Mouse (Mus musculus) forebrain, embryonic 16.5 days (tissue): Measurements from ENCODE around the gene Smdt1. TPM values are rescaled to one million over a fixed set of nuclear protein-coding genes. Genes with fewer than 3 reads are reported as not detected.
"Not testable (repeated sequence)": the region's sequence is repeated elsewhere in the genome, so short reads cannot be mapped to it uniquely, and the experiment has no call there.

ENCODE experiments used
- ATAC-seq: fragments of 200-750 bp; cut with Nextera tagmentation; 2 replicates; pipeline ENCODE4 v1.8.0; 2017; ENCODE audit warnings: mild to moderate bottlenecking, moderate library complexity
- H3K27ac ChIP-seq: fragments of 300-500 bp; sonication (generic); 2 replicates; pipeline ENCODE4 v1.5.1; 2014; ENCODE audit warnings: low read length, control low read depth
- H3K27me3 ChIP-seq: fragments of 300-500 bp; sonication (generic); replicated peaks from 2 replicates; pipeline ENCODE4 v1.6.1; 2014; ENCODE audit warnings: low read length; ENCODE audit not compliant: control insufficient read depth, insufficient read depth
- H3K36me3 ChIP-seq: fragments of 300-500 bp; sonication (generic); 2 replicates; pipeline ENCODE4 v1.6.1; 2014; ENCODE audit not compliant: control insufficient read depth, insufficient read depth
- H3K4me1 ChIP-seq: fragments of 300-500 bp; sonication (generic); replicated peaks from 2 replicates; pipeline ENCODE4 v1.6.1; 2014; ENCODE audit warnings: low read length; ENCODE audit not compliant: control insufficient read depth, insufficient read depth
- H3K4me2 ChIP-seq: fragments of 300-500 bp; sonication (generic); 2 replicates; pipeline ENCODE4 v1.6.1; 2014; ENCODE audit warnings: mild to moderate bottlenecking, low read length, control low read depth
- H3K4me3 ChIP-seq: fragments of 300-500 bp; sonication (generic); replicated peaks from 2 replicates; pipeline ENCODE4 v1.5.1; 2014; ENCODE audit warnings: mild to moderate bottlenecking, low read length, control low read depth
- H3K9ac ChIP-seq: fragments of 300-500 bp; sonication (generic); replicated peaks from 2 replicates; pipeline ENCODE4 v1.6.1; 2014; ENCODE audit warnings: low read depth, low read length, control low read depth
- H3K9me3 ChIP-seq: fragments of 300-500 bp; sonication (generic); 2 replicates; pipeline ENCODE4 v1.6.1; 2016; ENCODE audit warnings: low read length; ENCODE audit not compliant: control insufficient read depth
- WGBS: fragments of 180-500 bp; shearing (Covaris S2); extraction: QIAGEN DNeasy Blood & Tissue Kit; methylation state at CpG from one replicate; pipeline ENCODE4 v1.1.7; 2014; 5-methylcytosine and 5-hydroxymethylcytosine counted together
- polyA plus RNA-seq: library from polyadenylated mRNA; unstranded; fragments of >200 nt; fragmentation: Nextera tagmentation; extraction: Ambion mirVana; gene quantifications from 2 replicates; pipeline ENCODE4 v1.2.1, GENCODE M21; 2015

Gene Smdt1
- polyA plus RNA-seq, 1 experiment from 2014 or later = 282 TPM

GRCm38 (mm10) chr15:82358431-82359260 is 19.9 kb downstream of the Smdt1 start:
- no peaks in the 10 kb centered on the region for H3K9me3 ChIP-seq
- H3K9ac ChIP-seq = no peak overlapping the region
- WGBS = 66% methylated on average over 22 of the region's 22 CpGs
- no peak overlapping the region for H3K4me3 ChIP-seq
- ATAC-seq = no peak
- H3K27me3 ChIP-seq = no peaks in the 10 kb centered on the region
- peaks cover 5% of the 10 kb centered on the region for H3K4me1 ChIP-seq
- H3K27ac ChIP-seq = no peak overlapping the region
- H3K36me3 ChIP-seq = no peaks in the 10 kb centered on the region
- no peak overlapping the region for H3K4me2 ChIP-seq

- no peak overlapping the region for H3K4me3 ChIP-seq
- no peak overlapping the region for H3K27ac ChIP-seq
- H3K27me3 ChIP-seq = no peaks in the 10 kb centered on the region
- H3K36me3 ChIP-seq = no peaks in the 10 kb centered on the region
- WGBS = 78% methylated on average over 11 of the region's 11 CpGs
- no peaks in the 10 kb centered on the region for H3K4me1 ChIP-seq
- ATAC-seq = no peak
- no peak overlapping the region for H3K9ac ChIP-seq
- no peak overlapping the region for H3K4me2 ChIP-seq
- H3K9me3 ChIP-seq = no peaks in the 10 kb centered on the region
Observed at GRCm38 (mm10) chr15:82361459-82362018, 22.8 kb downstream of the Smdt1 start.

GRCm38 (mm10) chr15:82362234-82362633 is 23.5 kb downstream of the Smdt1 start:
- H3K27ac ChIP-seq = no peak overlapping the region
- H3K9me3 ChIP-seq = no peaks in the 10 kb centered on the region
- H3K9ac ChIP-seq = no peak overlapping the region
- H3K4me1 ChIP-seq = no peaks in the 10 kb centered on the region
- H3K4me2 ChIP-seq = no peak overlapping the region
- WGBS = 99% methylated on average over 3 of the region's 4 CpGs
- H3K36me3 ChIP-seq = no peaks in the 10 kb centered on the region
- no peaks in the 10 kb centered on the region for H3K27me3 ChIP-seq
- ATAC-seq = no peak
- H3K4me3 ChIP-seq = no peak overlapping the region

- H3K4me3 ChIP-seq, H3K4me1 ChIP-seq, H3K9me3 ChIP-seq, H3K9ac ChIP-seq, H3K4me2 ChIP-seq, H3K27ac ChIP-seq, H3K27me3 ChIP-seq, ATAC-seq, H3K36me3 ChIP-seq: not testable (repeated sequence)
- 78% methylated on average over 7 of the region's 12 CpGs for WGBS
Observed at GRCm38 (mm10) chr15:82363801-82364200, 25.0 kb downstream of the Smdt1 start.

- H3K36me3 ChIP-seq, H3K27me3 ChIP-seq, H3K4me2 ChIP-seq, H3K9me3 ChIP-seq, H3K4me3 ChIP-seq, ATAC-seq, H3K27ac ChIP-seq, H3K9ac ChIP-seq, H3K4me1 ChIP-seq: not testable (repeated sequence)
- 9% methylated on average over 6 of the region's 9 CpGs for WGBS
Observed at GRCm38 (mm10) chr15:82364561-82364960, 25.8 kb downstream of the Smdt1 start.

GRCm38 (mm10) chr15:82368146-82368545 is 29.4 kb downstream of the Smdt1 start:
- no peaks in the 10 kb centered on the region for H3K36me3 ChIP-seq
- WGBS = 97% methylated on average over 4 of the region's 4 CpGs
- no peak for ATAC-seq
- H3K9ac ChIP-seq = no peak overlapping the region
- H3K4me3 ChIP-seq = no peak overlapping the region
- no peaks in the 10 kb centered on the region for H3K9me3 ChIP-seq
- no peak overlapping the region for H3K4me2 ChIP-seq
- H3K27me3 ChIP-seq = no peaks in the 10 kb centered on the region
- no peaks in the 10 kb centered on the region for H3K4me1 ChIP-seq
- H3K27ac ChIP-seq = no peak overlapping the region

GRCm38 (mm10) chr15:82368851-82369250 is 30.1 kb downstream of the Smdt1 start:
- Histone ChIP-seq H3K27me3 (no peaks in the 10 kb centered on the region), H3K9me3 (no peaks in the 10 kb centered on the region), H3K27ac (no peak overlapping the region), H3K4me2 (no peak overlapping the region), H3K4me3 (no peak overlapping the region), H3K4me1 (no peaks in the 10 kb centered on the region), H3K9ac (no peak overlapping the region), H3K36me3 (no peaks in the 10 kb centered on the region)
- ATAC-seq = no peak
- 81% methylated on average over 1 of the region's 1 CpGs for WGBS

- Histone ChIP-seq H3K4me1 (peaks cover 13% of the 10 kb centered on the region), H3K36me3 (no peaks in the 10 kb centered on the region), H3K27me3 (no peaks in the 10 kb centered on the region), H3K4me3 (no peak overlapping the region), H3K9ac (no peak overlapping the region), H3K9me3 (no peaks in the 10 kb centered on the region), H3K4me2 (no peak overlapping the region), H3K27ac (no peak overlapping the region)
- WGBS = 88% methylated on average over 6 of the region's 6 CpGs
- ATAC-seq = no peak
Observed at GRCm38 (mm10) chr15:82372446-82372845, 33.7 kb downstream of the Smdt1 start.

- no peak for ATAC-seq
- no peaks in the 10 kb centered on the region for H3K9me3 ChIP-seq
Observed at GRCm38 (mm10) chr15:82372991-82373390, 34.2 kb downstream of the Smdt1 start.

More at GRCm38 (mm10) chr15:82372991-82373390, 34.2 kb downstream of the Smdt1 start:
- H3K36me3 ChIP-seq = no peaks in the 10 kb centered on the region
- H3K27ac ChIP-seq = no peak overlapping the region
- H3K27me3 ChIP-seq = no peaks in the 10 kb centered on the region
- no peak overlapping the region for H3K9ac ChIP-seq
- peaks cover 13% of the 10 kb centered on the region for H3K4me1 ChIP-seq
- WGBS = 85% methylated on average over 5 of the region's 5 CpGs
- no peak overlapping the region for H3K4me2 ChIP-seq
- no peak overlapping the region for H3K4me3 ChIP-seq
